Mouse (Mus musculus) testis, adult 2 months (tissue): Measurements from ENCODE around the gene Esp15. TPM values are rescaled to one million over a fixed set of nuclear protein-coding genes. Genes with fewer than 3 reads are reported as not detected.
"Not testable (repeated sequence)": the region's sequence is repeated elsewhere in the genome, so short reads cannot be mapped to it uniquely, and the experiment has no call there.

Source experiments
- H3K27ac ChIP-seq: fragments of 200-500 bp; 2 replicates; pipeline ENCODE4 v1.5.1; 2012; ENCODE audit warnings: low read depth, low read length; ENCODE audit not compliant: control insufficient read depth, insufficient read depth
- H3K27me3 ChIP-seq: fragments of 200-500 bp; 2 replicates; pipeline ENCODE4 v1.6.1; 2012; ENCODE audit warnings: mild to moderate bottlenecking, low read length, moderate library complexity; ENCODE audit not compliant: control insufficient read depth, insufficient read depth
- H3K36me3 ChIP-seq: fragments of 200-500 bp; 2 replicates; pipeline ENCODE4 v1.6.1; 2012; ENCODE audit warnings: mild to moderate bottlenecking, low read length; ENCODE audit not compliant: control insufficient read depth, insufficient read depth
- H3K4me1 ChIP-seq: fragments of 200-500 bp; 2 replicates; pipeline ENCODE4 v1.6.1; 2012; ENCODE audit warnings: low read length; ENCODE audit not compliant: control insufficient read depth, insufficient read depth
- H3K4me3 ChIP-seq: fragments of 200-500 bp; 2 replicates; pipeline ENCODE4 v1.5.1; 2012; ENCODE audit warnings: low read depth, mild to moderate bottlenecking, low read length, moderate library complexity, mixed read lengths; ENCODE audit not compliant: control insufficient read depth
- CTCF ChIP-seq: fragments of 200-500 bp; IDR thresholded peaks from 2 replicates; pipeline ENCODE4 v1.5.1; 2012; ENCODE audit warnings: low read depth, mild to moderate bottlenecking, inconsistent platforms, low read length, moderate library complexity; ENCODE audit not compliant: control insufficient read depth, insufficient read depth, insufficient replicate concordance
- POLR2A ChIP-seq: fragments of 200-500 bp; IDR thresholded peaks from 2 replicates; pipeline ENCODE4 v1.6.1; 2012; ENCODE audit warnings: low read depth, mild to moderate bottlenecking, inconsistent platforms, low read length, moderate library complexity; ENCODE audit not compliant: control insufficient read depth
- polyA plus RNA-seq: library from polyadenylated mRNA; depleted of rRNA; stranded (reverse); fragments of >200 nt; gene quantifications from 2 replicates; pipeline ENCODE4 v1.2.3, GENCODE M21; 2012; rRNA removed

The Esp15 gene
- polyA plus RNA-seq = not detected in 2 replicates

- H3K36me3 ChIP-seq, H3K4me1 ChIP-seq: not testable (repeated sequence)
These were observed at the start of gene Esp15 for GRCm38 (mm10) chr17:39640654-39641053. Gene Esp15, plus strand, starts transcription at chr17:39640954.

GRCm38 (mm10) chr17:39591550-39591949 lies 49.2 kb upstream of the Esp15 start:
- no peaks in the 10 kb centered on the region for H3K27me3 ChIP-seq
- H3K27ac ChIP-seq = no peak overlapping the region
- H3K4me3 ChIP-seq = no peak overlapping the region
- H3K4me1 ChIP-seq = no peaks in the 10 kb centered on the region
- H3K36me3 ChIP-seq = no peaks in the 10 kb centered on the region
- TF ChIP-seq CTCF (no peak), POLR2A (no peak)

More at GRCm38 (mm10) chr17:39640654-39641053, at the start of gene Esp15:
- not testable (repeated sequence) for H3K27me3 ChIP-seq, H3K27ac ChIP-seq, H3K4me3 ChIP-seq

Other genes with a start within 250 kb of the Esp15 start
- not detected in 2 replicates for gene Esp18, start 234.6 kb upstream of the Esp15 start, polyA plus RNA-seq
- gene Esp16, start 104.8 kb upstream of the Esp15 start, polyA plus RNA-seq = not detected in 2 replicates